Mouse (Mus musculus): ENCODE measurements around the gene Ccr8.
A peak's percentile ranks its signal among the peaks of the same experiment; 100 is the strongest.

Gene Ccr8

DNA sequence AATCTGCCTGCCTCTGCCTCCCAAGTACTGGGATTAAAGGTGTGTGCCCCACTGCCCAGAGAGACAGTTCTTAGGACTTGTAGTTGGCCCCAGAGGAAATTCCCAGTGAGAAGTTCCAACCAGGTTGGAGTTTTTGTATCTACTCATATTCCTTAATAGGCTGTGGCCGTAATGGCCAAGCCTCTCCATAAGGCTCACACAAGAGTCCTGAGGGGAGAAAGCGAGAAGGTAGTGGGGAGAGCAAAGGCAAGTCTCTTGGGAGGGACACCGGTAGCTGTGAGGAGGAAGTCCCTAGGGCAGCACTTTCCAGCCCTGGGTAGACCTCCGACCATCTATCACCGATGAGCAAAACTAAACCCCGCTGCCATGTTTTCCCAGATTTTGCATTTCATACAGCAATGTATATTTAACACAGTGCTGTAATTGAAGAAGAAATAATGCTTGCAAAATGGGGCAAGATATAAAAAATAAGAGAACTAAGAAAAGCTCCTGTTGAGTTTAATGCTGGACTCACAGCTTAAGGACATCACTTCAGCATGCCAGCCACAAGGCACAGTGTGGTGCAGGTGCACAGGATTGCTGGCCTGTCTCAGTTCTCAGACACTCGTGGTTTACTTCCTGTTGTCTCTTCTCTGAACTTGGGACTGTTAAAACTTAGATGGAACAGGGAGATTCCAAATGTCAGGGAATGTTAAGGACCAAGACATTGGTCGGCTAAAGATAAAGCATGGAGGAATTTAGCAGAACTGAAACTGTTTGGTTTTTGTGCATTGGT, 41.3 kb downstream of the Ccr8 start:
- no peak for DNase-seq (ENCODE audit: low spot score)

DNA sequence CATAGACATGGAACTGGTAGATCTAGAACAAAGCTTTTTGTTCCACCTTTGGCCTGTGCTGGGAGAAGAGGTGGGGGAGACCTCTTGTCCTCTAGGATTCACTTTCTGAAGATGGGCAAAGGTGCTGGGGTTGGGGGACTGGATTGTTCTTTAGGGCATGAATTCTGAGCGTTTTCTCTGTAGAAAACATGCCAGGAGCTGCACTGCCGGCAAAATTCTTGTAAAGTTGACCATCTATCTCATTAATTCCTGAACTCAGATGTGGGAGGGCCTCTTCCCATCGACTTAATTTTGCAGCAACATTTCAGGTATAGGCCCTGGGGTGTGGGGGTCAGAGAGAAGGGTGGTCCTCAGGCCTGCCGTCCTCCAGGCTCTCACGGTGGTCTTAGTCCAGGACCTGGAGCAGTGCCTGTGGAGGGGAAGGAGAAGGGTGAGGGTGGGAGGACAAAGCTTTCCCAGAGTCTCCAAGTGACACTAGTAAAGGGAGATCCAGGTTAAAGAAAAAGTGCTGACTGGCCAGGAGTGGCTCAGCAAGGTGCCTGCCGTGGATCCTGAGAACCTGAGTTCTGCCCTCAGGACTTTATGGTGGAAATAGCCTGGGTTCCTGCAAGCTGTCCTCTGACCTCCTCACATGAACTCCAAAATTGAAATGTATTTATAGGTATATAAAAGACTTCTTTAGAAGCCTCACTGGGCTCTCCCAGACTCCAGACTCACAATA, 42.0 kb downstream of the Ccr8 start:
- no peak for DNase-seq (ENCODE audit: low spot score)

DNA sequence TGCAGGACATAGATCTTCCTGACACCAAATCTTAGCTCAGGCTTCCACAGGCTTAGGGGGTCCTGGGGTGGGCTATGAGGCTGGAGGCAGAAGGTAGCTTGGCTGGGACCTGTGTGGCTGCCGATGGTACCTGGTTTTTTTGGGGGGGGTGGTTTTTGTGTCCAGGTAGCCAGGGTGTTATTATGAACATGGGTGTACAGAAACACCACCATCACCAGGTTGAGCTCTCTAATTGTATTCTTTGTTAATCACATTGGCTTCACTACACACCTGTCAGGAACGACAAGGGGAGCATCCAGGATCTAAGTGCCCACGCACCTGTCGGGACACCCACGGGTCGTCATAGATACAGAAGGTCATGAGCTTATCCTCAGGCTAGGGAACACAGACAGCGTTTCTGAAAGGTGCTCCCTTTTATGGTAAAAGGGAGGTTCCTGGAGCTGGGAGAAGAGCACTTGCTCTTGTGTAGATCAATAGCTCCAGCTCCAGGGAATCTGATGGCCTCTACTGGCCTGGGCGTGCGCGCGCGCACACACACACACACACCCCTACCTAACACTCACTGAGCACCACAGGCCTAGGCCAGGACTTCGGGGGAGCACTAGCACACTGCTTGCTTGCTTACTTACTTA, 42.7 kb downstream of the Ccr8 start:
- no peak for DNase-seq (ENCODE audit: low spot score)

DNA sequence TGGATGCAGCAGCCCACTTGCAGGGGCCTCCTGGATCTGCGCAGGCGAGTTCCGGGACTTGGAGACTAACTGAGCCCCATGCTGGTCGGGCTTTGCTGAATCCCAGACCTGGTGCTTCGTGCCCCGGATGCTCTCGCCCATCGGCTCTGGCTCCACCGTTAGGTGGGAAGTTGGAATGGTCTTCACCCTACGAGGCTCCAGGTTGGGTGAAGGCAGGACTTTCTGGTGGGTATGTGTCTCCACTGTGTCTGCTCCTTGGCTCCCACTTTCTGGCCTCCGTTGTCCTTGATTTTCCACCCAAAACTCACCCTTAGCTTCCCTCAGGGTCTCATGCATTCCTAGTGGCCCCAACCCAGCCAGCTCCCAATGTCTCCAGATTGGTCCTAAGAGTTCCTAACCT, 43.5 kb downstream of the Ccr8 start:
- no peak for DNase-seq (ENCODE audit: low spot score)

DNA sequence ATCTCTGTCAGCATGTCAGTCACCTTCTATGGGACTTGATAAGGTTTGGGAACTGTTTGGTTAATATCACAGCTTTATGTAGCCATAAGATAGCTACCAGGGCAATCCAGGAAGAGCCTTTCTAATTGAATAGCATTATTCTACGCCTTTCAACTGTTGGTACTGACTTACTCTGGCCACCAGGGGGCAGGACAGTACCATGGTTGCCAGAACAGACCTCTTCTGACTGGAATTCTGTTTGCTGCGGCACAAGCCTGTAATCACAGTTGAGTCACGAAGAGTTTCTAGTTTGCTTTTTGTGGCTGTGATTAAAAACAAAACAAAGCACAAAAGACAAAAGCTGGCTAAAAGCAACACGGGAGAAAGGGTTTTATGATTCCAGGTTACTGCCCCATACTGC, 48.7 kb downstream of the Ccr8 start:
- peak; percentile 67 for DNase-seq (ENCODE audit: low spot score)

DNA sequence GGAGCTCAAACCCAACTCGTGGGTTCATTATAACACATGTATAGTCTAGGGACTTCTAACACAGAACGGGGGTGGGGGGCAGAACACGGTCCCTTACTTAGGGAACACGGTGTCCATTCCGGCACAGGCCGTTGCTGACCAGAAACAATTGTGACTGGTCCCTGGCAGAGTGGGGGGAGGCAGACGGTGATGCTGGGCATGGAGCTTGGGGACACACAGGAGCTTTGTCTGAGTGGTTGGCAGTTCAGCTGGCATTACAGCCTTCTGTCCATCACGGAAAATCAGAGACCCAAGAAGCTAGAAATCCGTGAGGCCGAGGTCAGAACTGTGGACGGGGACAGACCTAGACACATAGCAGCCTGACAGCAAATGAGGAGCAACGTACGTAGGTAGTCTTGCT, 52.6 kb downstream of the Ccr8 start:
- DNase-seq (ENCODE audit: low spot score) = no peak

Measured in ovary, postnatal 14 days (tissue).